Mouse (Mus musculus) forebrain, postnatal 0 days (tissue): ENCODE data around the gene A030003K21Rik. TPM values are rescaled to one million over a fixed set of nuclear protein-coding genes. Genes with fewer than 3 reads are reported as not detected.
"Not testable (repeated sequence)": the region's sequence is repeated elsewhere in the genome, so short reads cannot be mapped to it uniquely, and the experiment has no call there.

Source experiments
- ATAC-seq: fragments of 200-750 bp; cut with Nextera tagmentation; 2 replicates; pipeline ENCODE4 v1.8.0; 2017; ENCODE audit warnings: mild to moderate bottlenecking, moderate library complexity
- DNase-seq: peaks from one replicate; pipeline ENCODE4 v3.0.0-alpha.2; 2015
- H3K27ac ChIP-seq: fragments of 300-500 bp; sonication (generic); 2 replicates; pipeline ENCODE4 v1.5.1; 2014; ENCODE audit warnings: low read depth, mild to moderate bottlenecking, antibody characterized with exemption, low read length, moderate library complexity, mixed read lengths
- H3K27me3 ChIP-seq: fragments of 300-500 bp; sonication (generic); 2 replicates; pipeline ENCODE4 v1.6.1; 2014; ENCODE audit warnings: mild to moderate bottlenecking, low read length, mixed read lengths; ENCODE audit not compliant: insufficient read depth
- H3K36me3 ChIP-seq: fragments of 300-500 bp; sonication (generic); 2 replicates; pipeline ENCODE4 v1.6.1; 2014; ENCODE audit warnings: mild to moderate bottlenecking, moderate library complexity; ENCODE audit not compliant: insufficient read depth
- H3K4me1 ChIP-seq: fragments of 300-500 bp; sonication (generic); 2 replicates; pipeline ENCODE4 v1.6.1; 2014; ENCODE audit warnings: antibody characterized with exemption; ENCODE audit not compliant: insufficient read depth
- H3K4me2 ChIP-seq: fragments of 300-500 bp; sonication (generic); 2 replicates; pipeline ENCODE4 v1.6.1; 2014; ENCODE audit warnings: low read depth, mild to moderate bottlenecking, moderate library complexity
- H3K4me3 ChIP-seq: fragments of 300-500 bp; sonication (generic); 2 replicates; pipeline ENCODE4 v1.5.1; 2014; ENCODE audit warnings: low read depth, low read length, mixed read lengths
- H3K9ac ChIP-seq: fragments of 300-500 bp; sonication (generic); 2 replicates; pipeline ENCODE4 v1.6.1; 2014; ENCODE audit warnings: mild to moderate bottlenecking
- H3K9me3 ChIP-seq: fragments of 300-500 bp; sonication (generic); 2 replicates; pipeline ENCODE4 v1.6.1; 2016; ENCODE audit warnings: low read length
- CTCF ChIP-seq: sonication (generic); IDR thresholded peaks from 2 replicates; pipeline ENCODE4 v1.5.1; 2016; ENCODE audit warnings: antibody characterized with exemption, control low read depth, low read depth
- WGBS: fragments of 180-500 bp; shearing (Covaris S2); extraction: QIAGEN DNeasy Blood & Tissue Kit; methylation state at CpG from one replicate; pipeline ENCODE4 v1.1.7; 2014; 5-methylcytosine and 5-hydroxymethylcytosine counted together
- polyA plus RNA-seq: library from polyadenylated mRNA; unstranded; fragments of >200 nt; fragmentation: Nextera tagmentation; extraction: Ambion mirVana; gene quantifications from 2 replicates; pipeline ENCODE4 v1.2.1, GENCODE M21; 2015
- total RNA-seq: library from RNA; depleted of rRNA; stranded (reverse); fragments of >200 nt; gene quantifications from 2 replicates; pipeline ENCODE4 v1.2.3, GENCODE M21; 2014

A030003K21Rik gene
- total and polyA plus RNA-seq, 2 experiments from 2014 or later: not detected

- ATAC-seq (no peak), DNase-seq (no peak)
- Histone ChIP-seq H3K27ac (no peak overlapping the region), H3K36me3 (no peaks in the 10 kb centered on the region), H3K27me3 (no peaks in the 10 kb centered on the region), H3K4me3 (no peak overlapping the region), H3K9me3 (no peaks in the 10 kb centered on the region), H3K4me2 (no peak overlapping the region), H3K9ac (no peak overlapping the region), H3K4me1 (no peaks in the 10 kb centered on the region)
- 89% methylated on average over 5 of the region's 5 CpGs for WGBS
- no peak for TF ChIP-seq CTCF
These were observed 32.6 kb upstream of the A030003K21Rik start for GRCm38 (mm10) chr1:82975750-82976149.

GRCm38 (mm10) chr1:82974342-82974741, 31.2 kb upstream of the A030003K21Rik start:
- Histone ChIP-seq H3K27me3 (no peaks in the 10 kb centered on the region), H3K4me1 (no peaks in the 10 kb centered on the region), H3K4me3 (no peak overlapping the region), H3K27ac (no peak overlapping the region), H3K9ac (no peak overlapping the region), H3K9me3 (no peaks in the 10 kb centered on the region), H3K4me2 (no peak overlapping the region), H3K36me3 (no peaks in the 10 kb centered on the region)
- ATAC-seq (no peak), DNase-seq (no peak)
- TF ChIP-seq CTCF: no peak
- WGBS: 91% methylated on average over 9 of the region's 9 CpGs

- Histone ChIP-seq H3K27ac (no peak overlapping the region), H3K4me3 (no peak overlapping the region), H3K4me1 (no peaks in the 10 kb centered on the region), H3K27me3 (no peaks in the 10 kb centered on the region), H3K9ac (no peak overlapping the region), H3K9me3 (no peaks in the 10 kb centered on the region), H3K36me3 (no peaks in the 10 kb centered on the region), H3K4me2 (no peak overlapping the region)
- ATAC-seq: no peak
- 75% methylated on average over 6 of the region's 6 CpGs for WGBS
- TF ChIP-seq CTCF: no peak
- DNase-seq: no peak
These were observed 30.7 kb upstream of the A030003K21Rik start for GRCm38 (mm10) chr1:82973901-82974300.

- no peak for ATAC-seq
- WGBS: 92% methylated on average over 1 of the region's 1 CpGs
- no peaks in the 10 kb centered on the region for H3K36me3 ChIP-seq
- H3K27ac ChIP-seq: no peak overlapping the region
- no peaks in the 10 kb centered on the region for H3K9me3 ChIP-seq
- no peaks in the 10 kb centered on the region for H3K27me3 ChIP-seq
- no peak for DNase-seq
- H3K4me3 ChIP-seq: no peak overlapping the region
- H3K4me1 ChIP-seq: no peaks in the 10 kb centered on the region
- H3K4me2 ChIP-seq: no peak overlapping the region
- no peak overlapping the region for H3K9ac ChIP-seq
- TF ChIP-seq CTCF: peak; percentile 33
These were observed 30.1 kb upstream of the A030003K21Rik start for GRCm38 (mm10) chr1:82973244-82973643.

- TF ChIP-seq CTCF: no peak
- H3K27me3 ChIP-seq: no peaks in the 10 kb centered on the region
- H3K27ac ChIP-seq: no peak overlapping the region
- H3K9me3 ChIP-seq: no peaks in the 10 kb centered on the region
- WGBS: 74% methylated on average over 4 of the region's 4 CpGs
- H3K9ac ChIP-seq: no peak overlapping the region
- H3K4me1 ChIP-seq: no peaks in the 10 kb centered on the region
- no peak for DNase-seq
- no peaks in the 10 kb centered on the region for H3K36me3 ChIP-seq
- no peak overlapping the region for H3K4me2 ChIP-seq
- H3K4me3 ChIP-seq: no peak overlapping the region
- ATAC-seq: no peak
These were observed 28.9 kb upstream of the A030003K21Rik start for GRCm38 (mm10) chr1:82972046-82972445.

- 71% methylated on average over 3 of the region's 3 CpGs for WGBS
- Histone ChIP-seq H3K4me3 (no peak overlapping the region), H3K36me3 (no peaks in the 10 kb centered on the region), H3K9me3 (no peaks in the 10 kb centered on the region), H3K9ac (no peak overlapping the region), H3K27me3 (no peaks in the 10 kb centered on the region), H3K27ac (no peak overlapping the region), H3K4me1 (no peaks in the 10 kb centered on the region), H3K4me2 (no peak overlapping the region)
- ATAC-seq (no peak), DNase-seq (no peak)
- TF ChIP-seq CTCF: no peak
These were observed 23.2 kb upstream of the A030003K21Rik start for GRCm38 (mm10) chr1:82966413-82966812.

GRCm38 (mm10) chr1:82959870-82960385, 16.7 kb upstream of the A030003K21Rik start, which contains the start of gene Gm47955:
Gene Gm47955, plus strand, starts transcription at chr1:82960286.
- no peaks in the 10 kb centered on the region for H3K9me3 ChIP-seq
- H3K4me3 ChIP-seq: no peak within 1 kb of the TSS
- no peaks in the 10 kb centered on the region for H3K27me3 ChIP-seq
- ATAC-seq (no peak), DNase-seq (no peak)
- H3K27ac ChIP-seq: no peak within 1 kb of the TSS
- no peaks in the 10 kb centered on the region for H3K4me1 ChIP-seq
- WGBS: 92% methylated on average over 11 of the region's 11 CpGs
- no peak for TF ChIP-seq CTCF
- H3K36me3 ChIP-seq: no peaks in the 10 kb centered on the region
- H3K9ac ChIP-seq: no peak within 1 kb of the TSS
- no peak within 1 kb of the TSS for H3K4me2 ChIP-seq

GRCm38 (mm10) chr1:82955913-82956312, 12.7 kb upstream of the A030003K21Rik start, which contains the start of gene Gm7544:
Gene Gm7544, minus strand, starts transcription at chr1:82956013.
- not testable (repeated sequence) for H3K9me3 ChIP-seq, H3K27ac ChIP-seq, H3K36me3 ChIP-seq, ATAC-seq, H3K4me3 ChIP-seq, DNase-seq, H3K4me2 ChIP-seq, H3K4me1 ChIP-seq, H3K9ac ChIP-seq, H3K27me3 ChIP-seq
